Mouse (Mus musculus): ENCODE measurements around the gene Vmn1r205.
"Not testable (repeated sequence)": the region's sequence is repeated elsewhere in the genome, so short reads cannot be mapped to it uniquely, and the experiment has no call there.

Vmn1r205 gene

GRCm38 (mm10) chr13:22592900-22593299 is at the start of gene Vmn1r205:
Gene Vmn1r205, minus strand, starts transcription at chr13:22593000.
- DNase-seq (ENCODE audit: inconsistent age in 2 of 2, low spot score in 1 of 2): no peak

GRCm38 (mm10) chr13:22624151-22624550 is 31.4 kb upstream of the Vmn1r205 start, which contains the start of gene Vmn1r206:
Gene Vmn1r206, minus strand, starts transcription at chr13:22624251.
- not testable (repeated sequence) for DNase-seq (ENCODE audit: inconsistent age in 2 of 2, low spot score in 1 of 2)

GRCm38 (mm10) chr13:22583336-22583735 is 9.5 kb downstream of the Vmn1r205 start:
- not testable (repeated sequence) for DNase-seq (ENCODE audit: inconsistent age in 2 of 2, low spot score in 1 of 2)

GRCm38 (mm10) chr13:22574911-22575310 is 17.9 kb downstream of the Vmn1r205 start:
- DNase-seq (ENCODE audit: inconsistent age in 2 of 2, low spot score in 1 of 2): not testable (repeated sequence)

GRCm38 (mm10) chr13:22552898-22553297 is 39.9 kb downstream of the Vmn1r205 start, which contains the start of gene Vmn1r204:
Gene Vmn1r204, plus strand, starts transcription at chr13:22553198.
- DNase-seq (ENCODE audit: inconsistent age in 2 of 2, low spot score in 1 of 2): not testable (repeated sequence)
